Mouse (Mus musculus): ENCODE results near the gene Olfr790. TPM values are rescaled to one million over a fixed set of nuclear protein-coding genes. Genes with fewer than 3 reads are reported as not detected.

Olfr790 gene
- not detected in 2 replicates for polyA plus RNA-seq (2021; fragmentation: Nextera tagmentation)
- long read RNA-seq, experiment 1: 0 reads
- long read RNA-seq, experiment 2: 0 reads

DNA sequence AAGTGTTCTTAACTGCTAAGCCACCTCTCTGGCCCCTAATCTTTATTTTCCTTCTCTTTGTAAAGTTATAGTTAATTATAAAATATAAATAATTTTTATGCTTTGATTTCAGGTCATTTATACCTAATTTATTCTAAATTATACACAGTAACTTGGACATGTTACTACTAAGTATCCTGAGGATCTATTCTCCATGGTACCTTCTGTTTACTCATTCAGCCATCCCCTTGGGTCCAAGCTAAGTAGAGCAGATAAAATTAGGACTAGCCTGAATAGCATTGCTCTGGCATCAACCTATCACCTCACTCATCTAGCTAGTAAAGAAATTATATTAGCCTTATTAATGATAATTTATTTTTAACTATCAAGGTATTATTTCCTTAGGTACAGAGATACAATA, at the start of gene Olfr790:
TSS of gene Olfr790 (plus strand) at position 301 of the 400 bp plus-strand sequence.

DNA sequence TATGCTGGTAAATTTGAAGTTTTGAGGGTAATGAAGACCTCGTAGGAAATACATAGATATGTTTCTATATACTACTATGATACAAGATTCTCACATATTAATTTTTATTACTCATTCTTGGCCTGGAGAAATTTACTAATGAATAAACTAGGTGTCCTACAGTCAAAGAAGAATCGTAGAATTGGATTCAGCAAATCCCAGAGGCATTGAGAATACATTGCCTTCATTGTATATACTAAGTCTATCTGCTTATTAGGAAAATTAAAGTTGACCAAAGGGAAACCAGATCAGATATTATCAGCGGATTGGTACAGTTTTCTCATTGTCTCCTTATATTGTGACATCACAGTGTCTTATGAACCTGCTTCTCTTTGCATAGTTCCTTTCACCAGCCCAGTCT, 36.7 kb upstream of the Olfr790 start, which contains the start of gene Olfr787:
TSS of gene Olfr787 (plus strand) at position 301 of the 400 bp plus-strand sequence.

DNA sequence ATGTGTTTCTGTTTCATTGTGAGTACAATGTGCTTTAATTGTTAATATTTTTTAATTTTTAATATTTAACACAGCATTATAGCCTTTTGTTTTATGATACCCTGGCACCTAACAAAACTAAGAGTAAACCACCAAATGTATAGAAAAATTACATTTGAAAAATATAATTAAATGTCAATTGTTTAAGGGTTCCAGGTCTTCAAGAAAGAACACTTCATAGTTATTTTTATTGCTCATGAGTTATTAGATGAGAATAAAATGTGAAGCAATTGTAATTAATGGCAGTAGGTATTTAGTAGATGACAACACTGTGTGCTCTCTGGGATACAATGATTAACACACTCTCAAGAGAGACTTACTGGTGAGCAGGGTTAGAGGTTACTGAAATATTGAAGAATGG, 27.6 kb upstream of the Olfr790 start, which contains the start of gene Olfr788:
TSS of gene Olfr788 (plus strand) at position 301 of the 400 bp plus-strand sequence.

DNA sequence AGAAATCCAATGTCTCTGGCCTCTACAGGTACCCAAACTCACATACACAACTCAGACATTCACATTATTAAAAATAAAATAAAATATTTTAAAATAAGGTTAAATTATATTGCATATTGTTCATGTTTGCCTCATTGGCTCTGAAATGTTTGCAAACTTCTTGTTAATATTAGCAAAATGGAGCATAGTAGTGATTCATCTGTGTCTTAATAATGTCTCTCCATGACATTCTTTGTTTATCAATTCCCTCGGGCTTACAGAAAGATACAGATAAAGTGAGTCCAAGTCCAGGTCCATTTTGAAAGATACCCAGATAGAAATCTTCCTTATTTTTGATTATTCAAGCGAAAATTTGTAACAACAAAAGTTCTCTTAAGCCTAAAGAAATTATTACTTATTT, 13.8 kb upstream of the Olfr790 start, which contains the start of gene Olfr789:
TSS of gene Olfr789 (plus strand) at position 301 of the 400 bp plus-strand sequence.

DNA sequence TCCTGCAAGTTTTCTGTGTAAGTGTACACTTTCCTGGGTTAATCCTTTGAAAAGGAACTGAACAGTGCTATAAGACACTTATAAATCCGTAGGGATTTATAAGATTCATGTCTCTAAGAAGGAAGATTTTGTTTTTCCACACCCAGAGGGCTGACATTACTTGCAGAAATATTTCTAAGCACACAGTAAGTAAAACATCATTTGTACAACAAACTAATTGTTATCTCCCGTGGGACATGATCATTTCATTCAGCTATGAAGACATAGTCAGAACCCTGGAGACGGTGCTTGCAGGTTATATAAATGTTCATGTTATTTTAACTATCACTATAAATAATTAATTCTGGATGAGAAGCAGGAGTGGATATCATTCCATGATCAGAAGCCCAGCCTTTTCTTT, 23.2 kb downstream of the Olfr790 start, which contains the start of gene Olfr791:
TSS of gene Olfr791 (plus strand) at position 301 of the 400 bp plus-strand sequence.

DNA sequence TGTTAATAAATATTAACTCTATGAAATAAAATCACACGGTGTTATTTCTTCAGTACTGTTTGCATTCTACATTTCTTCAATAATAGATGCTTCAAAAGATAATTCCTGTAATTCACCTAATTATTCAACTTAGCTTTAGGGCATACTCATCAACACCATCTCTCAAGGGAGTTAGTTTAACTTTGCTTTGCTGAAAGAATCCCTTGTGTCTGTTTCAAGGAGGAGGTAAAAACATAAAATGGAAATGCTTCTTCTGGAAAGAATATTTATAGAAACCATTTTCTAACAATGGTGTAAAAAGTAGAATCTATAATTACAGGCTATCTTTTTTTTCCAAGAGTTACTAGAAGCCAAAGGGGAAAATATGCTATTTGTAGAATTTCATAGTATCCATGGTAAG, 40.6 kb downstream of the Olfr790 start, which contains the start of gene Olfr792:
TSS of gene Olfr792 (plus strand) at position 301 of the 400 bp plus-strand sequence.

Other genes starting within 250 kb of the Olfr790 start
- gene Olfr776, start 239.4 kb upstream of the Olfr790 start, polyA plus RNA-seq (2021; fragmentation: Nextera tagmentation): not detected in 2 replicates
- gene Olfr777, start 227.0 kb upstream of the Olfr790 start, polyA plus RNA-seq (2021; fragmentation: Nextera tagmentation): not detected in 2 replicates
- not detected in 2 replicates for gene Olfr780, start 180.4 kb upstream of the Olfr790 start, polyA plus RNA-seq (2021; fragmentation: Nextera tagmentation)
- gene Olfr781, start 169.6 kb upstream of the Olfr790 start, polyA plus RNA-seq (2021; fragmentation: Nextera tagmentation): not detected in 2 replicates
- not detected in 2 replicates for gene Olfr782, start 149.6 kb upstream of the Olfr790 start, polyA plus RNA-seq (2021; fragmentation: Nextera tagmentation)
- not detected in 2 replicates for gene Olfr784, start 114.4 kb upstream of the Olfr790 start, polyA plus RNA-seq (2021; fragmentation: Nextera tagmentation)
- gene Olfr785, start 93.1 kb upstream of the Olfr790 start, polyA plus RNA-seq (2021; fragmentation: Nextera tagmentation): not detected in 2 replicates
- not detected in 2 replicates for gene Olfr786, start 71.2 kb upstream of the Olfr790 start, polyA plus RNA-seq (2021; fragmentation: Nextera tagmentation)
- gene Olfr787, start 36.6 kb upstream of the Olfr790 start, polyA plus RNA-seq (2021; fragmentation: Nextera tagmentation): not detected in 2 replicates
- gene Olfr788, start 27.5 kb upstream of the Olfr790 start, polyA plus RNA-seq (2021; fragmentation: Nextera tagmentation): not detected in 2 replicates
- gene Olfr789, start 13.7 kb upstream of the Olfr790 start, polyA plus RNA-seq (2021; fragmentation: Nextera tagmentation): not detected in 2 replicates
- gene Olfr791, start 23.3 kb downstream of the Olfr790 start, polyA plus RNA-seq (2021; fragmentation: Nextera tagmentation): not detected in 2 replicates
- not detected in 2 replicates for gene Olfr792, start 40.7 kb downstream of the Olfr790 start, polyA plus RNA-seq (2021; fragmentation: Nextera tagmentation)
- not detected in 2 replicates for gene Olfr794, start 69.2 kb downstream of the Olfr790 start, polyA plus RNA-seq (2021; fragmentation: Nextera tagmentation)
- gene Olfr796, start 114.1 kb downstream of the Olfr790 start, polyA plus RNA-seq (2021; fragmentation: Nextera tagmentation): not detected in 2 replicates
- not detected in 2 replicates for gene Olfr798, start 129.4 kb downstream of the Olfr790 start, polyA plus RNA-seq (2021; fragmentation: Nextera tagmentation)
- not detected in 2 replicates for gene Olfr799, start 139.0 kb downstream of the Olfr790 start, polyA plus RNA-seq (2021; fragmentation: Nextera tagmentation)
- not detected in 2 replicates for gene Olfr800, start 159.2 kb downstream of the Olfr790 start, polyA plus RNA-seq (2021; fragmentation: Nextera tagmentation)
- not detected in 2 replicates for gene Olfr801, start 175.4 kb downstream of the Olfr790 start, polyA plus RNA-seq (2021; fragmentation: Nextera tagmentation)
- 0.03 TPM in 1 of 2 replicates, not detected in the other for gene Olfr802, start 189.7 kb downstream of the Olfr790 start, polyA plus RNA-seq (2021; fragmentation: Nextera tagmentation)
- not detected in 2 replicates for gene Olfr803, start 195.8 kb downstream of the Olfr790 start, polyA plus RNA-seq (2021; fragmentation: Nextera tagmentation)
- gene Olfr804, start 204.7 kb downstream of the Olfr790 start, polyA plus RNA-seq (2021; fragmentation: Nextera tagmentation): not detected in 2 replicates
- gene Olfr805, start 230.9 kb downstream of the Olfr790 start, polyA plus RNA-seq (2021; fragmentation: Nextera tagmentation): not detected in 2 replicates
- gene Olfr806, start 243.4 kb downstream of the Olfr790 start, polyA plus RNA-seq (2021; fragmentation: Nextera tagmentation): not detected in 2 replicates